Mouse (Mus musculus) ES-E14 (cell line): ENCODE results near the gene Iqschfp. TPM values are rescaled to one million over a fixed set of nuclear protein-coding genes. Genes with fewer than 3 reads are reported as not detected.

Experiments
- DNase-seq: peaks from one replicate; pipeline ENCODE4 v3.0.0-alpha.2; 2013; ENCODE audit warnings: low read depth, low spot score
- H3K27ac ChIP-seq: 2 replicates; pipeline ENCODE4 v1.5.1; 2012; ENCODE audit warnings: low read depth, mild to moderate bottlenecking, low read length, moderate library complexity, mixed read lengths; ENCODE audit not compliant: poor library complexity, insufficient read depth, severe bottlenecking
- H3K36me3 ChIP-seq: 2 replicates; pipeline ENCODE4 v1.6.1; 2012; ENCODE audit warnings: mild to moderate bottlenecking, low read length, moderate library complexity, mixed read lengths; ENCODE audit not compliant: control insufficient read depth, poor library complexity, insufficient read depth, severe bottlenecking
- H3K4me1 ChIP-seq, 2 experiments: fragments of 150-350 bp in 1 of 2; sonication (generic) in 1 of 2; 2 replicates each; pipeline ENCODE4 v1.6.1; 2012; ENCODE audit warnings: low read length in 2 of 2, mild to moderate bottlenecking in 1 of 2, mixed read lengths in 1 of 2; ENCODE audit not compliant: control insufficient read depth in 2 of 2, insufficient read depth in 2 of 2, poor library complexity in 1 of 2
- H3K4me3 ChIP-seq, 2 experiments: fragments of 150-350 bp in 1 of 2; sonication (generic) in 1 of 2; 2 replicates each; pipeline ENCODE4 v1.5.1; 2012; ENCODE audit warnings: low read length in 2 of 2, low read depth in 1 of 2, mild to moderate bottlenecking in 1 of 2, mixed read lengths in 1 of 2; ENCODE audit not compliant: insufficient read depth in 1 of 2, poor library complexity in 1 of 2, severe bottlenecking in 1 of 2
- H3K9ac ChIP-seq: 2 replicates; pipeline ENCODE4 v1.6.1; 2012; ENCODE audit warnings: low read depth, mild to moderate bottlenecking, low read length, mixed read lengths; ENCODE audit not compliant: poor library complexity, insufficient read depth, severe bottlenecking
- H3K9me3 ChIP-seq: fragments of 150-350 bp; sonication (generic); 2 replicates; pipeline ENCODE4 v1.6.1; 2012; ENCODE audit warnings: low read depth, mild to moderate bottlenecking, low read length; ENCODE audit not compliant: control insufficient read depth, insufficient read depth
- CHD2 ChIP-seq: IDR thresholded peaks from 2 replicates; pipeline ENCODE4 v1.6.1; 2014; ENCODE audit warnings: mild to moderate bottlenecking, low read depth, low read length, inconsistent platforms
- HCFC1 ChIP-seq: IDR thresholded peaks from 2 replicates; pipeline ENCODE4 v1.6.1; 2012; ENCODE audit warnings: low read length, inconsistent platforms, borderline replicate concordance; ENCODE audit not compliant: insufficient read depth
- MAFK ChIP-seq: IDR thresholded peaks from 2 replicates; pipeline ENCODE4 v1.6.1; 2014; ENCODE audit warnings: mild to moderate bottlenecking, low read depth, low read length, inconsistent platforms; ENCODE audit not compliant: insufficient read depth
- ZC3H11A ChIP-seq: IDR thresholded peaks from 2 replicates; pipeline ENCODE4 v1.6.1; 2012; ENCODE audit warnings: low read depth, mild to moderate bottlenecking, inconsistent platforms, low read length, borderline replicate concordance
- ZNF384 ChIP-seq: IDR thresholded peaks from 2 replicates; pipeline ENCODE4 v1.6.1; 2012; ENCODE audit warnings: low read depth, low read length, inconsistent platforms
- in situ Hi-C, 2 experiments: fragments of 600-800 bp; cut with MboI; formaldehyde crosslinking; loops; one replicate each; pipeline ENCODE4 v1.15.1; 2025; ENCODE audit warnings: low sequenced_read_pairs in 2 of 2, inconsistent platforms in 1 of 2; ENCODE audit not compliant: unreplicated experiment in 2 of 2
- total RNA-seq: library from RNA; depleted of rRNA; stranded (reverse); fragments of 300-350 nt; gene quantifications from 2 replicates; pipeline ENCODE4 v1.2.3, GENCODE M21; 2012

Gene Iqschfp
- total RNA-seq, 1 experiment, result not detected

- no peak overlapping the region for H3K27ac ChIP-seq
- TF ChIP-seq MAFK (no peak), ZC3H11A (no peak), ZNF384 (no peak), CHD2 (no peak), HCFC1 (no peak)
- DNase-seq, result no peak
- H3K4me1 ChIP-seq, result peaks cover 0 to 3% of the 10 kb centered on the region in 2 experiments; a peak in 1 of 4 replicates
- no peak overlapping the region for H3K9ac ChIP-seq
- no peak overlapping the region for H3K4me3 ChIP-seq
- in situ Hi-C loops, result no loop called here
- H3K36me3 ChIP-seq, result peaks cover 21% of the 10 kb centered on the region; the same call in 1 of the 2 replicates
- no peaks in the 10 kb centered on the region for H3K9me3 ChIP-seq
Measured at GRCm38 (mm10) chr3:68619097-68619496, 727.1 kb downstream of the Iqschfp start.

GRCm38 (mm10) chr3:68621971-68622370 lies 729.9 kb downstream of the Iqschfp start:
- H3K36me3 ChIP-seq, result peaks cover 35% of the 10 kb centered on the region

GRCm38 (mm10) chr3:68623036-68623435 lies 731.0 kb downstream of the Iqschfp start:
- H3K4me3 ChIP-seq, result no peak overlapping the region
- H3K36me3 ChIP-seq, result peaks cover 38% of the 10 kb centered on the region
- no peak for DNase-seq
- in situ Hi-C loops, result no loop called here
- TF ChIP-seq ZC3H11A (no peak), MAFK (no peak)
- no peak overlapping the region for H3K27ac ChIP-seq
- H3K9ac ChIP-seq, result no peak overlapping the region
- peaks cover 0 to 3% of the 10 kb centered on the region in 2 experiments; a peak in 1 of 4 replicates for H3K4me1 ChIP-seq
- H3K9me3 ChIP-seq, result no peaks in the 10 kb centered on the region

More at GRCm38 (mm10) chr3:68621971-68622370, 729.9 kb downstream of the Iqschfp start:
- H3K4me3 ChIP-seq, result no peak overlapping the region
- no peak for DNase-seq
- in situ Hi-C loops, result no loop called here
- H3K9ac ChIP-seq, result no peak overlapping the region
- no peaks in the 10 kb centered on the region for H3K9me3 ChIP-seq
- peaks cover 0 to 3% of the 10 kb centered on the region in 2 experiments; a peak in 1 of 4 replicates for H3K4me1 ChIP-seq
- H3K27ac ChIP-seq, result no peak overlapping the region
- TF ChIP-seq ZNF384, result no peak

- Histone ChIP-seq H3K27ac (no peak overlapping the region), H3K9me3 (no peaks in the 10 kb centered on the region), H3K4me3 (no peak overlapping the region), H3K36me3 (peaks cover 34% of the 10 kb centered on the region), H3K4me1 (no peaks in the 10 kb centered on the region), H3K9ac (no peak overlapping the region)
- DNase-seq, result no peak
- in situ Hi-C loops, result no loop called here
- TF ChIP-seq CHD2, result no peak
Measured at GRCm38 (mm10) chr3:68624471-68624870, 732.4 kb downstream of the Iqschfp start.

- Histone ChIP-seq H3K9ac (no peak overlapping the region), H3K9me3 (no peaks in the 10 kb centered on the region), H3K4me3 (no peak overlapping the region), H3K4me1 (no peaks in the 10 kb centered on the region), H3K27ac (no peak overlapping the region), H3K36me3 (peaks cover 13% of the 10 kb centered on the region)
- no peak for TF ChIP-seq CHD2
- in situ Hi-C loops, result no loop called here
- DNase-seq, result no peak
Measured at GRCm38 (mm10) chr3:68630261-68630660, 738.2 kb downstream of the Iqschfp start.
